Comparison of ENCODE assay signal across 8 mouse cellular contexts in the genomic region with DNA sequence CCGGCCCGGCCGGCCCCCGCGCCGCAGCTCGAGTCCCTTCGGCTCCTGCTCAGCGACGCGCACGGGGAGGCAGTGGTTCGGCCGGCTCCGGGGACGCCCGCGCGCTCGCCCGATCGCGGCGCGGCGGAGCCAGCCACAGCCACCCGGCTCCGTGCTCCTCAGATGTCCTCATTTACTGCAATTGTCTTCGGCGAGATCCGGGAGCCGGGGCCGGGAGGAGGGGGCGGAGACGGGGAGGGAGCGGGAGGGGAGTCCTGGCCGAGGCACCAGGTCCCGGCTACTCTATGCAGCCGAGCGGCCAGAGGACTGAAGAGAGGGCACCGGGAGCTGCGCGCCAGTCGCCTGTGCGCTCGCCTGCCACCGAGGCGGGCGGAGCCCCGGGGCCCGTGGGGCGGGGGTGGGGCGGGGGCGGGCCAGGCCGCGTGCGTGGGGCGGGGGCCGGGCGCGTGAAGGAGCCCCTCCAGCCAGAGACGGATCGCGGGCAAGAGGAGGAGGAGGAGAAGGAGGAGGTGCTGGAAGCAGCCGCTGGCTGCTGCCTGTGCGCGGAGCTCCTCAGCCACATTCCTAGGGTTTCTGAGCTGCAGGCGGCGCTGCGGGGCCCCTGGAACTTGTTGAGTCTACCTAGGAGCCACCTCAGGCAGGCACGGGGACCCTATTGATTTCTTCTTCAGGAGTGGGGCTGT. TPM values are rescaled to one million over a fixed set of nuclear protein-coding genes. Genes with fewer than 3 reads are reported as not detected.
DNase-seq lines count a peak whose midpoint lies in the region; ATAC-seq lines count a peak whose summit lies in the region.

Gene Fam196a, minus strand, starts transcription at position 504 of the 683 bp plus-strand sequence.

- ATAC-seq in cerebellum, adult (ENCODE audit: insufficient number of reproducible peaks, low FRiP score, low TSS enrichment): 0 out of 2 replicates have a peak, but pooled peaks have one; percentile 36
- ATAC-seq in liver, embryonic 11.5 days (replicated peaks; ENCODE audit: low FRiP score): no peak; the same call in 1 of the 2 replicates
- peak; percentile 79 for ATAC-seq in neural tube, embryonic 11.5 days (ENCODE audit: insufficient read depth, low FRiP score, low TSS enrichment)

- H3K4me3 ChIP-seq in heart, embryonic 10.5 days: peak within 1 kb of the TSS; percentile 73
- peak within 1 kb of the TSS; percentile 48 for H3K4me3 ChIP-seq in liver, embryonic 11.5 days (ENCODE audit: low read depth, low read length)
- H3K4me3 ChIP-seq in neural tube, embryonic 11.5 days (ENCODE audit: low read depth, low read length): peak within 1 kb of the TSS; percentile 51

- 2% methylated on average over 66 of the region's 71 CpGs for WGBS in heart, embryonic 10.5 days
- WGBS in liver, embryonic 11.5 days: 3% methylated on average over 61 of the region's 71 CpGs
- under 1% methylated on average over 28 of the region's 71 CpGs for WGBS in neural tube, embryonic 11.5 days

- H3K4me1 ChIP-seq in heart, embryonic 10.5 days: peaks cover 28% of the 10 kb centered on the region
- H3K4me1 ChIP-seq in liver, embryonic 11.5 days (replicated peaks; ENCODE audit: control insufficient read depth, insufficient read depth, low read length): no peaks in the 10 kb centered on the region; the same call in 1 of the 2 replicates
- peaks cover 9% of the 10 kb centered on the region; the same call in 1 of the 2 replicates for H3K4me1 ChIP-seq in neural tube, embryonic 11.5 days (ENCODE audit: control insufficient read depth, insufficient read depth, low read length)

- H3K9me3 ChIP-seq in heart, embryonic 10.5 days: no peaks in the 10 kb centered on the region
- H3K9me3 ChIP-seq in liver, embryonic 11.5 days (ENCODE audit: control insufficient read depth, low read length): no peaks in the 10 kb centered on the region
- no peaks in the 10 kb centered on the region for H3K9me3 ChIP-seq in neural tube, embryonic 11.5 days (ENCODE audit: control insufficient read depth, low read length)

- no peak for DNase-seq in cerebellum, adult 9-10 months
- peak; percentile 73 for DNase-seq in embryo, embryonic 10.5 days (ENCODE audit: low spot score)
- peak; percentile 81 for DNase-seq in heart, embryonic 10.5 days (ENCODE audit: low spot score)
- DNase-seq in kidney, postnatal 14 days: peak; percentile 52
- peak; percentile 55 for DNase-seq in liver, embryonic 11.5 days (ENCODE audit: low spot score)
- DNase-seq in neural tube, embryonic 11.5 days (ENCODE audit: low spot score): peak; percentile 70
- DNase-seq in yolk sac, embryonic 10.5 days (ENCODE audit: low spot score): peak; percentile 63

- H3K27me3 ChIP-seq in heart, embryonic 10.5 days (ENCODE audit: insufficient read depth, poor library complexity, severe bottlenecking): peaks cover 47% of the 10 kb centered on the region
- peaks cover 30% of the 10 kb centered on the region for H3K27me3 ChIP-seq in liver, embryonic 11.5 days (replicated peaks; ENCODE audit: control insufficient read depth, insufficient read depth, low read length)
- H3K27me3 ChIP-seq in neural tube, embryonic 11.5 days (ENCODE audit: control insufficient read depth, insufficient read depth, low read length): peaks cover 12% of the 10 kb centered on the region

- no peaks in the 10 kb centered on the region for H3K36me3 ChIP-seq in heart, embryonic 10.5 days
- H3K36me3 ChIP-seq in liver, embryonic 11.5 days (ENCODE audit: control insufficient read depth, insufficient read depth, low read length): no peaks in the 10 kb centered on the region
- H3K36me3 ChIP-seq in neural tube, embryonic 11.5 days (ENCODE audit: control insufficient read depth, insufficient read depth, low read length): no peaks in the 10 kb centered on the region

- no peak within 1 kb of the TSS for H3K9ac ChIP-seq in liver, embryonic 11.5 days (ENCODE audit: low read depth, low read length)
- H3K9ac ChIP-seq in neural tube, embryonic 11.5 days (ENCODE audit: low read length): peak within 1 kb of the TSS; percentile 46

- H3K27ac ChIP-seq in heart, embryonic 10.5 days: peak within 1 kb of the TSS; percentile 42; the same call in 1 of the 2 replicates
- H3K27ac ChIP-seq in liver, embryonic 11.5 days (ENCODE audit: low read depth, low read length): no peak within 1 kb of the TSS
- H3K27ac ChIP-seq in neural tube, embryonic 11.5 days (ENCODE audit: low read depth, low read length): no peak within 1 kb of the TSS

- H3K4me2 ChIP-seq in liver, embryonic 11.5 days: peak within 1 kb of the TSS; percentile 72
- peak within 1 kb of the TSS; percentile 89 for H3K4me2 ChIP-seq in neural tube, embryonic 11.5 days (ENCODE audit: low read depth)

RNA-seq across cellular contexts. Expression of gene Fam196a, which starts in this region (rescaled TPM):
- polyA plus RNA-seq in heart, embryonic 10.5 days (2016; fragmentation: Nextera tagmentation; extraction: Ambion mirVana): 1.3 and 2.2 TPM in 2 replicates
- polyA plus RNA-seq in liver, embryonic 11.5 days (2014; fragmentation: Nextera tagmentation; extraction: Ambion mirVana): 0.88 and 1.5 TPM in 2 replicates
- polyA plus RNA-seq in neural tube, embryonic 11.5 days (2014; fragmentation: Nextera tagmentation; extraction: Ambion mirVana): 3.4 and 4.2 TPM in 2 replicates
